Mouse (Mus musculus) liver, postnatal 0 days (tissue): ENCODE measurements around the gene Arpc3.

ENCODE experiments used
- CTCF ChIP-seq: sonication (generic); IDR thresholded peaks from 2 replicates; pipeline ENCODE4 v1.5.1; 2016; ENCODE audit warnings: antibody characterized with exemption, low read depth
- EP300 ChIP-seq: IDR thresholded peaks from 2 replicates; pipeline ENCODE4 v1.6.1; 2016; ENCODE audit warnings: antibody characterized with exemption, low read depth, mild to moderate bottlenecking

DNA sequence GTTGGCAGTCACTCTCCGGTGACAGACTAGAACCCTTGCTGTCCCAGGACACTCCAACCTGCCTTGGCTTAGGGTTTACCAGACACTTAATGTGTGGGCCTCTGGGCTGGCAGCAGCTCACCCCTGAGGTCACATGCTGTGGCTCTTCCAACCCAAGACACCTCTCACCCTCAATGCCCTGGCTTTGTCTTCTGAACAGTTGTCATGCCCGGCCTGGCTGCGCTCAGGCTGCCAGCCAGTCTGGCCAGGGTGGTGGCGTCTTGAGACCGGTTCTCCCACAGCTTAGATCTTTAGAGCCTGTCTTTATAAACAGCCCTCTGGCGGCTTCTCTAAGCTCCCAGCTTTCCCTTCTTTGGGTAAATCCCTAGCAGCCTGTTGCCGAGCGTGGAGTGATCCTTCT lies 56.2 kb downstream of the Arpc3 start:
- TF ChIP-seq CTCF, result no peak
- no peak for TF ChIP-seq EP300
